7 mouse cellular contexts compared by ENCODE assay signal in the genomic region with DNA sequence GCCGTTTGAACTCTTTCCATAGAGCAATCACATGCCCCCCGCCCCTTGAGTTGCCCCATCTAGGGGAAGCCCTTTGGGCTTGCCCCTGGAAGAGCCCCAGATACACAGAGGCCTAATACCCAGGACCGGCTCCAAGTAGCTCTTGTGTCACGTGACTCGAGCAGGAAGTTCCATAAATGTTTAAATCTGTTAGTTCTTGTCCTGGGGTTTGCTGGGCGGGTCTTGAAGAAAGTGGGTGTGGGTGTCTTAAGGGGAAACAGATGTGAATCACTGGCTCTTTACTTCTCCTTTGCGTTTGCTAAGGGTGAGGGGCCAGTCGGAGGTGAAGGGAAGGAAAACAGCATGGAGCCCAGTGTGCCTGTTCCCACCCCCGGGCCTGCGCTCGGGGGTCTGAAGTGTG. TPM values are rescaled to one million over a fixed set of nuclear protein-coding genes. Genes with fewer than 3 reads are reported as not detected.
DNase-seq lines count a peak whose midpoint lies in the region; ATAC-seq and TF ChIP-seq lines count a peak whose summit lies in the region.

No protein-coding gene starts in this region.

- H3K9me3 ChIP-seq in hindbrain, embryonic 12.5 days (replicated peaks) = no peaks in the 10 kb centered on the region; the same call in 1 of the 2 replicates
- H3K9me3 ChIP-seq in forebrain, postnatal 0 days (ENCODE audit: low read length) = no peaks in the 10 kb centered on the region

- H3K27ac ChIP-seq in hindbrain, embryonic 12.5 days = no peak overlapping the region
- no peak overlapping the region for H3K27ac ChIP-seq in forebrain, postnatal 0 days (ENCODE audit: low read depth, low read length)

- no peak for ATAC-seq in hindbrain, embryonic 12.5 days (ENCODE audit: low FRiP score)
- no peak for ATAC-seq in forebrain, postnatal 0 days

- peak overlapping the region; percentile 99 for H3K4me2 ChIP-seq in hindbrain, embryonic 12.5 days (replicated peaks)
- no peak overlapping the region for H3K4me2 ChIP-seq in forebrain, postnatal 0 days (ENCODE audit: low read depth)

- no peak overlapping the region for H3K9ac ChIP-seq in hindbrain, embryonic 12.5 days
- H3K9ac ChIP-seq in forebrain, postnatal 0 days = no peak overlapping the region

- H3K4me3 ChIP-seq in hindbrain, embryonic 12.5 days = no peak overlapping the region
- no peak overlapping the region for H3K4me3 ChIP-seq in forebrain, postnatal 0 days (ENCODE audit: low read depth, low read length)

- no peaks in the 10 kb centered on the region for H3K36me3 ChIP-seq in hindbrain, embryonic 12.5 days
- H3K36me3 ChIP-seq in forebrain, postnatal 0 days (ENCODE audit: insufficient read depth) = no peaks in the 10 kb centered on the region

- WGBS in hindbrain, embryonic 12.5 days = 59% methylated on average over 11 of the region's 11 CpGs
- 81% methylated on average over 11 of the region's 11 CpGs for WGBS in forebrain, postnatal 0 days

- DNase-seq in 416B (ENCODE audit: low read depth) (peak; percentile 82), ES-CJ7 (ENCODE audit: low read depth, low spot score) (peak; percentile 30)
- DNase-seq in lung, postnatal 25 days (ENCODE audit: low spot score) = peak; percentile 71
- no peak for DNase-seq in frontal cortex, adult 2 months (ENCODE audit: extremely low spot score in 1 of 2, low spot score in 1 of 2)
- no peak for DNase-seq in right cerebral cortex, postnatal 4 days
- no peak for DNase-seq in forebrain, postnatal 0 days

- H3K27me3 ChIP-seq in hindbrain, embryonic 12.5 days = peaks cover 39% of the 10 kb centered on the region
- peaks cover 17% of the 10 kb centered on the region for H3K27me3 ChIP-seq in forebrain, postnatal 0 days (ENCODE audit: insufficient read depth, low read length)

- H3K4me1 ChIP-seq in hindbrain, embryonic 12.5 days = peaks cover 24% of the 10 kb centered on the region
- 0 out of 2 replicates have a peak, but pooled peaks cover 5% of the 10 kb centered on the region for H3K4me1 ChIP-seq in forebrain, postnatal 0 days (ENCODE audit: insufficient read depth)

- TF ChIP-seq CTCF in forebrain, postnatal 0 days (IDR thresholded peaks at IDR 0.05; ENCODE audit: low read depth) = no peak

RNA-seq across cellular contexts. Expression of a gene that starts 2.3 kb away (rescaled TPM):
- polyA plus RNA-seq in hindbrain, embryonic 12.5 days (2016; fragmentation: Nextera tagmentation; extraction: Ambion mirVana) = 5.1 and 6.2 TPM in 2 replicates
- polyA plus RNA-seq in frontal cortex, adult 2 months (2012; rRNA removed) = 7.1 and 9.9 TPM in 2 replicates
- 1.7 and 2.6 TPM in 2 replicates for total RNA-seq in forebrain, postnatal 0 days (2014; rRNA removed)
- 3.4 and 4.0 TPM in 2 replicates for polyA plus RNA-seq in forebrain, postnatal 0 days (2015; fragmentation: Nextera tagmentation; extraction: Ambion mirVana)

RNA-seq across cellular contexts. Expression of a gene that starts 30.1 kb away (rescaled TPM):
- polyA plus RNA-seq in hindbrain, embryonic 12.5 days (2016; fragmentation: Nextera tagmentation; extraction: Ambion mirVana) = 17.1 TPM in 2 replicates
- polyA plus RNA-seq in frontal cortex, adult 2 months (2012; rRNA removed) = 26.6 and 27.4 TPM in 2 replicates
- total RNA-seq in forebrain, postnatal 0 days (2014; rRNA removed) = 7.3 and 19.6 TPM in 2 replicates
- polyA plus RNA-seq in forebrain, postnatal 0 days (2015; fragmentation: Nextera tagmentation; extraction: Ambion mirVana) = 19.6 and 23.6 TPM in 2 replicates

RNA-seq across cellular contexts. Expression of a gene that starts 30.2 kb away (rescaled TPM):
- polyA plus RNA-seq in hindbrain, embryonic 12.5 days (2016; fragmentation: Nextera tagmentation; extraction: Ambion mirVana) = 33.8 and 36.1 TPM in 2 replicates
- 55.1 and 58.1 TPM in 2 replicates for polyA plus RNA-seq in frontal cortex, adult 2 months (2012; rRNA removed)
- total RNA-seq in forebrain, postnatal 0 days (2014; rRNA removed) = 52.1 and 64.8 TPM in 2 replicates
- polyA plus RNA-seq in forebrain, postnatal 0 days (2015; fragmentation: Nextera tagmentation; extraction: Ambion mirVana) = 24.1 and 34.4 TPM in 2 replicates

Comparison
In these comparisons a context has a peak if more than half of its experiments do, and no peak if none do; other contexts are left out.
1. DNase-seq: peak in 416B (single experiment), ES-CJ7 (single experiment) and lung, postnatal 25 days (single experiment); none in frontal cortex, adult 2 months (0 of 2), right cerebral cortex, postnatal 4 days (single experiment) and forebrain, postnatal 0 days (single experiment).